Mouse (Mus musculus): Measurements from ENCODE around the gene Dock10.

Dock10 gene

GRCm38 (mm10) chr1:80656389-80656788, 101.9 kb downstream of the Dock10 start:
- no peak for DNase-seq (ENCODE audit: low read depth, low spot score)

- DNase-seq (ENCODE audit: low read depth, low spot score), result no peak
These were observed 102.5 kb downstream of the Dock10 start for GRCm38 (mm10) chr1:80655854-80656253.

GRCm38 (mm10) chr1:80655195-80655594, 103.1 kb downstream of the Dock10 start:
- DNase-seq (ENCODE audit: low read depth, low spot score), result no peak

GRCm38 (mm10) chr1:80654177-80654576, 104.2 kb downstream of the Dock10 start:
- DNase-seq (ENCODE audit: low read depth, low spot score), result no peak

- no peak for DNase-seq (ENCODE audit: low read depth, low spot score)
These were observed 105.5 kb downstream of the Dock10 start for GRCm38 (mm10) chr1:80652803-80653202.

GRCm38 (mm10) chr1:80652083-80652482, 106.2 kb downstream of the Dock10 start:
- DNase-seq (ENCODE audit: low read depth, low spot score), result no peak

GRCm38 (mm10) chr1:80646602-80647001, 111.7 kb downstream of the Dock10 start:
- DNase-seq (ENCODE audit: low read depth, low spot score), result no peak

- DNase-seq (ENCODE audit: low read depth, low spot score), result no peak
These were observed 114.4 kb downstream of the Dock10 start for GRCm38 (mm10) chr1:80643866-80644451.

- no peak for DNase-seq (ENCODE audit: low read depth, low spot score)
These were observed 116.5 kb downstream of the Dock10 start for GRCm38 (mm10) chr1:80641832-80642231.

GRCm38 (mm10) chr1:80641288-80641687, 117.0 kb downstream of the Dock10 start:
- DNase-seq (ENCODE audit: low read depth, low spot score), result no peak

GRCm38 (mm10) chr1:80639553-80639952, 118.8 kb downstream of the Dock10 start:
- no peak for DNase-seq (ENCODE audit: low read depth, low spot score)

GRCm38 (mm10) chr1:80637214-80637705, 121.1 kb downstream of the Dock10 start:
- DNase-seq (ENCODE audit: low read depth, low spot score), result no peak

GRCm38 (mm10) chr1:80635825-80636224, 122.5 kb downstream of the Dock10 start:
- DNase-seq (ENCODE audit: low read depth, low spot score), result no peak

GRCm38 (mm10) chr1:80633536-80633935, 124.8 kb downstream of the Dock10 start:
- DNase-seq (ENCODE audit: low read depth, low spot score), result no peak

- DNase-seq (ENCODE audit: low read depth, low spot score), result no peak
These were observed 127.9 kb downstream of the Dock10 start for GRCm38 (mm10) chr1:80630179-80631149.

GRCm38 (mm10) chr1:80628054-80628453, 130.3 kb downstream of the Dock10 start:
- DNase-seq (ENCODE audit: low read depth, low spot score), result no peak

GRCm38 (mm10) chr1:80626800-80627199, 131.5 kb downstream of the Dock10 start:
- no peak for DNase-seq (ENCODE audit: low read depth, low spot score)

GRCm38 (mm10) chr1:80625371-80625770, 133.0 kb downstream of the Dock10 start:
- DNase-seq (ENCODE audit: low read depth, low spot score), result no peak

GRCm38 (mm10) chr1:80624552-80624951, 133.8 kb downstream of the Dock10 start:
- no peak for DNase-seq (ENCODE audit: low read depth, low spot score)

GRCm38 (mm10) chr1:80622646-80623045, 135.7 kb downstream of the Dock10 start:
- no peak for DNase-seq (ENCODE audit: low read depth, low spot score)

- no peak for DNase-seq (ENCODE audit: low read depth, low spot score)
These were observed 139.2 kb downstream of the Dock10 start for GRCm38 (mm10) chr1:80619100-80619499.

GRCm38 (mm10) chr1:80616671-80617070, 141.7 kb downstream of the Dock10 start:
- no peak for DNase-seq (ENCODE audit: low read depth, low spot score)

GRCm38 (mm10) chr1:80614750-80615149, 143.6 kb downstream of the Dock10 start:
- DNase-seq (ENCODE audit: low read depth, low spot score), result no peak

Measured in retina, postnatal 7 days (tissue).